Mouse (Mus musculus): ENCODE measurements at regions not wholly inside any gene's neighbourhood (a gene's known extent, or its start where the extent isn't known, plus 50 kb on each side); places are given as distances from the start of the nearest gene placed in this dataset.

DNA sequence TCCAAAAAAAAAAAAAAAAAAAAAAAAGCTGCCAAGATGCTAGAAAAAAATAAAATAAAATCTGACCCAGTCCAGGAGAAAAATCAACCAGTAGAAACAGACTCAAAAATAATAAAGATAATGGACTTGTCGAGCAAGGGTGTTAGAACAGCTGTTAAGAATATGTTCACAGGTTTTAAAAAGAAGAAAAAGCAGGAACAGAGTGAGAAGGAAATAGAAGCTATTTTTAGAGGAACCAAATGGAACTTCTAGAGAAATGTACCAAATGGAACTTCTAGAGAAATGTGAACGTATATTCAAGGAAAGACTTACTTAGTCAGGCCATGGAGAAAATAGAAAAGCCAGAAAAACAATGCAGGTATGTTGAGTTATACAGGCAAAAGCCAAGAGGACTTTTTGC, 662.4 kb upstream of the Jmjd1c start:
- Histone ChIP-seq H3K9ac (ENCODE audit: low read depth, low read length) (no peak overlapping the region), H3K27ac (ENCODE audit: low read depth, low read length) (no peak overlapping the region), H3K4me1 (replicated peaks; ENCODE audit: control insufficient read depth, insufficient read depth, low read length) (no peaks in the 10 kb centered on the region), H3K27me3 (ENCODE audit: control insufficient read depth, insufficient read depth, low read length) (no peaks in the 10 kb centered on the region), H3K36me3 (ENCODE audit: control insufficient read depth, insufficient read depth, low read length) (no peaks in the 10 kb centered on the region), H3K4me2 (replicated peaks; ENCODE audit: low read depth, low read length) (no peak overlapping the region), H3K4me3 (ENCODE audit: low read depth, low read length) (no peak overlapping the region), H3K9me3 (ENCODE audit: control insufficient read depth, low read length) (no peaks in the 10 kb centered on the region)
- ATAC-seq (ENCODE audit: low FRiP score) (no peak), DNase-seq (ENCODE audit: low spot score) (no peak)
- WGBS: 78% methylated on average over 2 of the region's 2 CpGs

DNA sequence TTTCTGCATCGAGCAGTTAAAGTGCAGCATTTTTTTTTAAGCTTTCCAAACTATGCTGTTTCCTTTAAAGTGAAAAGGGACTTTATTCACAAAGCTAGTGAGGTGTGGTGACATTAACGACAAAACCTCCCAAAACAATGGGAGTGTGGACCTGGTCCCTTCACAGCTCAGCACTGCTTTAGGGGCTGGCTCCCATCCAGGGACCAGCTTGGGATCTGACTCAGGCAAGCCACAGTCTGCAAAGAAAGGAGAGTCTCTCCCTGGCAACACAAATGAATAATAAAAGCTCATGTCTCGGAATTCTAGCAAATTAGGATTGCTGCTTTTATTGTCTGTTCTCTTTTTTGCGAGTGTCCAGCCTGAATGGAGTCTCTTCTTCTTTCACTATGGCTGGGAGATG, 625.2 kb upstream of the Jmjd1c start:
- Histone ChIP-seq H3K27ac (ENCODE audit: low read depth, low read length) (no peak overlapping the region), H3K4me3 (ENCODE audit: low read depth, low read length) (no peak overlapping the region)

DNA sequence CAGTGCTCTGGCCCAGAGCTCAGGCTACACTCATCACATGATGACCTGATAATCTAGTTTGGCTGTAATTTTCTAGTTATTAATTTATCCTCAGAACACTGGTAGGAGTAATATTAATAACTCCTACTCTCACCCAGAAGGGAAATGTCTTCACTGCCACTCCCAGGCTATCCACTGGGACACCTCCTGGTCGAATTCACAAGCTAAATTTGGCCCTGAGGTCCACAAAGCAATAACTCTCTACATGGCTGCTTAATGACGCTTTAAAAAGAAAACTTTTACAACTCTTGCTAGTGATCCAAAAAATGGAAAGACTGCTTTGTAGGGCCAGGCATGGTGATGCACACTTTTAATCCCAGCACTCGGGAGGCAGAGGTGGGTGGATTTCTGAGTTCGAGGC, 623.9 kb upstream of the Jmjd1c start:
- WGBS: 79% methylated on average over 4 of the region's 4 CpGs
- Histone ChIP-seq H3K36me3 (ENCODE audit: control insufficient read depth, insufficient read depth, low read length) (no peaks in the 10 kb centered on the region), H3K27me3 (ENCODE audit: control insufficient read depth, insufficient read depth, low read length) (no peaks in the 10 kb centered on the region), H3K9ac (ENCODE audit: low read depth, low read length) (no peak overlapping the region), H3K4me2 (replicated peaks; ENCODE audit: low read depth, low read length) (no peak overlapping the region), H3K9me3 (ENCODE audit: control insufficient read depth, low read length) (no peaks in the 10 kb centered on the region), H3K4me1 (replicated peaks; ENCODE audit: control insufficient read depth, insufficient read depth, low read length) (no peaks in the 10 kb centered on the region), H3K27ac (ENCODE audit: low read depth, low read length) (no peak overlapping the region), H3K4me3 (ENCODE audit: low read depth, low read length) (no peak overlapping the region)
- no peak for DNase-seq (ENCODE audit: low spot score)
- no peak for ATAC-seq (ENCODE audit: low FRiP score)

More for the DNA sequence above, 625.2 kb upstream of the Jmjd1c start:
- H3K4me2 ChIP-seq (replicated peaks; ENCODE audit: low read depth, low read length): no peak overlapping the region
- no peaks in the 10 kb centered on the region for H3K27me3 ChIP-seq (ENCODE audit: control insufficient read depth, insufficient read depth, low read length)
- H3K36me3 ChIP-seq (ENCODE audit: control insufficient read depth, insufficient read depth, low read length): no peaks in the 10 kb centered on the region
- H3K9ac ChIP-seq (ENCODE audit: low read depth, low read length): no peak overlapping the region
- no peaks in the 10 kb centered on the region for H3K9me3 ChIP-seq (ENCODE audit: control insufficient read depth, low read length)
- 59% methylated on average over 4 of the region's 4 CpGs for WGBS
- DNase-seq (ENCODE audit: low spot score): no peak
- no peak for ATAC-seq (ENCODE audit: low FRiP score)
- H3K4me1 ChIP-seq (replicated peaks; ENCODE audit: control insufficient read depth, insufficient read depth, low read length): no peaks in the 10 kb centered on the region

DNA sequence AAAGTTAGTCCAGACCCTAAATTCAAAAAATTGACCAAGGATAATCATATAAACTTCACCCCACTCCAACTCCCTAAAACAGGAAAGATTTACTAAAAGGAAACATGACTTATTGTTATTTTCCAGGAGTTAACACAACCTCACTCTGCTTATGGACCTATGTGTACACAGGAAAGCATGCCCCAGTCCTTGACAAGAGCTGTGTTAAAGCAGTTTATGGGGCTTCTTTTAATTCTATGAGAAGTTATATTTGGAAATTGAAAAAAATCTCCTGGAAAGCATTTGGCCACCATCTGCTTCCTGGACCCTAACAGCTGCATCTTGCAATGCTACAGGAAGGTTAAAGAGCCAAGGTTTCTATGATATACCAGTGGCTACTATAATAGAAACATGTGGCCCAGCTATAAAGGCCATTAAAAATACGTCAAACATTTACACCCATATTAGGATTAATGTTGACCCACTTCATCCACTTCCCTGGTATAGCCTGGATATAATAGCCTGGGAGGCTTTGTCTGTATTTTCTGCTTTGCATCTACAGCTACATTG, 620.7 kb upstream of the Jmjd1c start:
- Histone ChIP-seq H3K4me2 (replicated peaks; ENCODE audit: low read depth, low read length) (no peak overlapping the region), H3K4me3 (ENCODE audit: low read depth, low read length) (no peak overlapping the region), H3K36me3 (ENCODE audit: control insufficient read depth, insufficient read depth, low read length) (no peaks in the 10 kb centered on the region), H3K9me3 (ENCODE audit: control insufficient read depth, low read length) (no peaks in the 10 kb centered on the region), H3K9ac (ENCODE audit: low read depth, low read length) (no peak overlapping the region), H3K4me1 (replicated peaks; ENCODE audit: control insufficient read depth, insufficient read depth, low read length) (no peaks in the 10 kb centered on the region), H3K27me3 (ENCODE audit: control insufficient read depth, insufficient read depth, low read length) (no peaks in the 10 kb centered on the region), H3K27ac (ENCODE audit: low read depth, low read length) (no peak overlapping the region)
- ATAC-seq (ENCODE audit: low FRiP score) (no peak), DNase-seq (ENCODE audit: low spot score) (no peak)
- 91% methylated on average over 1 of the region's 1 CpGs for WGBS

DNA sequence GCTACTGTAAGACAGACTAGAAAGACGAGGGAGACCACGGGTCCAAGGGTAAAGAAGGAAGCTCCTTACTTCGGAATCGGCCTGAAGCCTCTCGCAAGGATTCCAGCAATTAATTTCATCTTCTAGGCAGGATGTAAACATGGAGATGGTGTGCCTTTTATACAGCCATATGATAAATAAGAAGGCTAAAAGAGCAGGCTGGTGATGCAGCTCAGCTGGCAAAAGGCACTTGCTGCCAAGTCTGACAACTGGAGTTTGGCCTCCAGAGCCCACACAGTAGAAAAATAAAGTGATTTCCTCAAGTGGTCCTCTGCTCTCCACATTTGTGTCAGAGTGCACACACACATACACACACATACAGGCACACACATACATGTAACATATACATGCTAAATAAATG, 605.1 kb upstream of the Jmjd1c start:
- no peaks in the 10 kb centered on the region for H3K27me3 ChIP-seq (ENCODE audit: control insufficient read depth, insufficient read depth, low read length)
- H3K27ac ChIP-seq (ENCODE audit: low read depth, low read length): no peak overlapping the region
- ATAC-seq (ENCODE audit: low FRiP score) (no peak), DNase-seq (ENCODE audit: low spot score) (no peak)
- H3K36me3 ChIP-seq (ENCODE audit: control insufficient read depth, insufficient read depth, low read length): no peaks in the 10 kb centered on the region
- H3K4me3 ChIP-seq (ENCODE audit: low read depth, low read length): no peak overlapping the region
- no peaks in the 10 kb centered on the region for H3K9me3 ChIP-seq (ENCODE audit: control insufficient read depth, low read length)
- 90% methylated on average over 5 of the region's 5 CpGs for WGBS
- no peak overlapping the region for H3K9ac ChIP-seq (ENCODE audit: low read depth, low read length)
- H3K4me1 ChIP-seq (replicated peaks; ENCODE audit: control insufficient read depth, insufficient read depth, low read length): no peaks in the 10 kb centered on the region
- H3K4me2 ChIP-seq (replicated peaks; ENCODE audit: low read depth, low read length): no peak overlapping the region

DNA sequence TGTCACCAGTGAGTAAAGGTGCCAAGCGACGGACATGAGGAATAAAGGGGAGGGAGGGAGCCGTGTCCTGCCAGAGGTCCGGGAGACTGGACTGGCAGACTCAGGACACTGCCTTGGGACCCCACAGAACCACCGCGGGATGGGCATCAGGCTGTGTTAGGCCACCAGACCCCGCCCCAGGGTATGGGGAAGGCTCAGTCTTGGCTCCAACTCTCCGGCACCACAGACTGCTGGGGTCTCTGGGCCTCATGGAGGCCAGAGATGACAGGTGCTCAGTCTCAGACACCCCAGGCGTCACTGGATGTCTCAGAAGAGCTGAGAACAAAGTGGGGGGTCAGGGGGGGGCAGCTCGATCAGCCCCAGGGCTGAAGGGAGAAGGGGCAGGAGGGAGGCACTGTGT, 604.1 kb upstream of the Jmjd1c start:
- Histone ChIP-seq H3K4me2 (replicated peaks; ENCODE audit: low read depth, low read length) (no peak overlapping the region), H3K4me3 (ENCODE audit: low read depth, low read length) (no peak overlapping the region), H3K27ac (ENCODE audit: low read depth, low read length) (no peak overlapping the region), H3K36me3 (ENCODE audit: control insufficient read depth, insufficient read depth, low read length) (no peaks in the 10 kb centered on the region), H3K9ac (ENCODE audit: low read depth, low read length) (no peak overlapping the region), H3K9me3 (ENCODE audit: control insufficient read depth, low read length) (no peaks in the 10 kb centered on the region), H3K4me1 (replicated peaks; ENCODE audit: control insufficient read depth, insufficient read depth, low read length) (no peaks in the 10 kb centered on the region), H3K27me3 (ENCODE audit: control insufficient read depth, insufficient read depth, low read length) (no peaks in the 10 kb centered on the region)
- WGBS: 56% methylated on average over 10 of the region's 10 CpGs
- ATAC-seq (ENCODE audit: low FRiP score) (no peak), DNase-seq (ENCODE audit: low spot score) (no peak)

DNA sequence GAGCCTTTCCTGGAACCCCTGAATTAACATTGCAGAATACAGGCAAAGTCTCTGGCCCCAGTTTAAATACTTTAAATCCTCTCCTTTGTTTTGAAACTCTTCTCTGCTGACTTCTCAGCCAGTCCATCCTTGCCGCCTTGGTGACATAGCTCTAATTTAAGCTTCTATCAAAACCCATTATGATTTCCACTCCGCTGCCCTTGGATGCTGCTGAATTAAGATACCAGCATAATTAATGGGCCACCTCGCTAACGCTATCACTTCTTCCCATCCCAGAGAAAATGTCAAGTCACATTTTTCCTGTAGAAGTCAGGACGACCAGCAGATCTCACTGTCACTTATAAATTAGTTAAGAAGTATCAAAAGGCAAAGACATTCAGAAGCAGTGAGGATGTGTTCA, 556.1 kb upstream of the Jmjd1c start:
- ATAC-seq (ENCODE audit: low FRiP score) (no peak), DNase-seq (ENCODE audit: low spot score) (no peak)
- Histone ChIP-seq H3K4me3 (ENCODE audit: low read depth, low read length) (no peak overlapping the region), H3K4me2 (replicated peaks; ENCODE audit: low read depth, low read length) (no peak overlapping the region), H3K27me3 (ENCODE audit: control insufficient read depth, insufficient read depth, low read length) (no peaks in the 10 kb centered on the region), H3K36me3 (ENCODE audit: control insufficient read depth, insufficient read depth, low read length) (no peaks in the 10 kb centered on the region), H3K27ac (ENCODE audit: low read depth, low read length) (no peak overlapping the region), H3K9ac (ENCODE audit: low read depth, low read length) (no peak overlapping the region), H3K4me1 (replicated peaks; ENCODE audit: control insufficient read depth, insufficient read depth, low read length) (no peaks in the 10 kb centered on the region), H3K9me3 (ENCODE audit: control insufficient read depth, low read length) (no peaks in the 10 kb centered on the region)
- WGBS: 81% methylated on average over 5 of the region's 5 CpGs

DNA sequence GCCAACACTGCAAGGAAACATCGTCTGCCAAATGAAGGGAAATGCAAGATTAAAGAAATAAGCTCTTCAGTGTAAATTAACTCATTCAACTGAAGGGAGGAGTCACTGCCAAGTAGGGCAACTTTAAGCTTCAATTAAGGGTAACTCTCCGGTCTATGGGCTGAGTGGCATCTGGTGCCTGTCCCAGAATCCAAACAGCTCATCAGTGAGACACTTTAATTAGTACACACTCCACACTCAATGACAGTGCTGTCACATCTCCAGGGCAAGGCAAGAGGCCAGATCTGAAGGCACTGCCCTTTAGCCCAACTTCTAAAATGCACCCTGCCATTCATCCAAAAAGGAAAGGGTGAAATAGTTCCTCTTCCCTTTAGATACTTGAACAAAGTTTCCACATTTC, 549.3 kb upstream of the Jmjd1c start:
- no peak overlapping the region for H3K4me3 ChIP-seq (ENCODE audit: low read depth, low read length)
- H3K4me2 ChIP-seq (replicated peaks; ENCODE audit: low read depth, low read length): no peak overlapping the region
- DNase-seq (ENCODE audit: low spot score) (no peak), ATAC-seq (ENCODE audit: low FRiP score) (no peak)
- H3K4me1 ChIP-seq (replicated peaks; ENCODE audit: control insufficient read depth, insufficient read depth, low read length): no peaks in the 10 kb centered on the region
- H3K27ac ChIP-seq (ENCODE audit: low read depth, low read length): no peak overlapping the region
- no peak overlapping the region for H3K9ac ChIP-seq (ENCODE audit: low read depth, low read length)
- H3K27me3 ChIP-seq (ENCODE audit: control insufficient read depth, insufficient read depth, low read length): no peaks in the 10 kb centered on the region
- no peaks in the 10 kb centered on the region for H3K9me3 ChIP-seq (ENCODE audit: control insufficient read depth, low read length)
- WGBS: 80% methylated on average over 2 of the region's 2 CpGs
- no peaks in the 10 kb centered on the region for H3K36me3 ChIP-seq (ENCODE audit: control insufficient read depth, insufficient read depth, low read length)

DNA sequence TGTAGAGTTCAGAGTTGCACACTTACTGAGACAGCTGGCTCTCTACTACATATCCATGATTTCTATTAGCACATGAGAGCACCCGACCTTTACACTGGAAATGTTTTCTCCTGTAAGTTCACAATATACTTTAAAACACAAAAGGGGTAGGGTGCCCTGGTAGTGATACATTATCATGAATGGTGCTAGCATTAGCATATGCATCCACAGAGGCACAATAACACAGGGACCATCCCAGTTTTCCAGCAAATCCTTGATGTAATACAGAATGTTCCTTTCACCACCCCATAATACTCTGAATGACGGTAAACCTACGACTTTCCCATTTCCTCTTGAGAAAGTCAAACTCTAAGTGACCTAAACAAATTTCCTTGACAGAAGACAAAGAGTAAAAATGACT, 548.3 kb upstream of the Jmjd1c start:
- Histone ChIP-seq H3K27me3 (ENCODE audit: control insufficient read depth, insufficient read depth, low read length) (no peaks in the 10 kb centered on the region), H3K36me3 (ENCODE audit: control insufficient read depth, insufficient read depth, low read length) (no peaks in the 10 kb centered on the region), H3K4me3 (ENCODE audit: low read depth, low read length) (no peak overlapping the region), H3K4me1 (replicated peaks; ENCODE audit: control insufficient read depth, insufficient read depth, low read length) (no peaks in the 10 kb centered on the region), H3K9me3 (ENCODE audit: control insufficient read depth, low read length) (no peaks in the 10 kb centered on the region), H3K4me2 (replicated peaks; ENCODE audit: low read depth, low read length) (no peak overlapping the region), H3K9ac (ENCODE audit: low read depth, low read length) (no peak overlapping the region), H3K27ac (ENCODE audit: low read depth, low read length) (no peak overlapping the region)
- no peak for ATAC-seq (ENCODE audit: low FRiP score)
- no peak for DNase-seq (ENCODE audit: low spot score)
- WGBS: 64% methylated on average over 3 of the region's 3 CpGs

All from hindbrain, embryonic 11.5 days (tissue).